Mouse (Mus musculus) ES-Bruce4 (cell line): ENCODE results near the gene Cd9. TPM values are rescaled to one million over a fixed set of nuclear protein-coding genes. Genes with fewer than 3 reads are reported as not detected.

Source experiments
- H3K27ac ChIP-seq: 2 replicates; pipeline ENCODE4 v1.5.1; 2012; ENCODE audit warnings: low read length, inconsistent platforms; ENCODE audit not compliant: insufficient read depth
- H3K27me3 ChIP-seq: 2 replicates; pipeline ENCODE4 v1.6.1; 2012; ENCODE audit warnings: mild to moderate bottlenecking, low read length, inconsistent platforms; ENCODE audit not compliant: control insufficient read depth, poor library complexity, insufficient read depth, severe bottlenecking
- H3K36me3 ChIP-seq: 2 replicates; pipeline ENCODE4 v1.6.1; 2012; ENCODE audit warnings: inconsistent platforms, mild to moderate bottlenecking, low read length, moderate library complexity; ENCODE audit not compliant: control insufficient read depth, poor library complexity, insufficient read depth, severe bottlenecking
- H3K4me1 ChIP-seq: one replicate; pipeline ENCODE4 v1.8.1; 2011; ENCODE audit warnings: low read length; ENCODE audit not compliant: control insufficient read depth, insufficient read depth
- H3K4me3 ChIP-seq: 2 replicates; pipeline ENCODE4 v1.5.1; 2011; ENCODE audit warnings: low read depth, mild to moderate bottlenecking, low read length
- H3K9ac ChIP-seq: 2 replicates; pipeline ENCODE4 v1.6.1; 2012; ENCODE audit warnings: low read depth, mild to moderate bottlenecking, inconsistent platforms; ENCODE audit not compliant: poor library complexity, severe bottlenecking
- H3K9me3 ChIP-seq: replicated peaks from 2 replicates; pipeline ENCODE4 v1.6.1; 2012; ENCODE audit warnings: mild to moderate bottlenecking, low read length, inconsistent platforms; ENCODE audit not compliant: control insufficient read depth, poor library complexity, insufficient read depth, severe bottlenecking
- CTCF ChIP-seq: IDR thresholded peaks from one replicate; pipeline ENCODE4 v1.8.1; 2011; ENCODE audit warnings: low read depth, low read length
- EP300 ChIP-seq: IDR thresholded peaks from 2 replicates; pipeline ENCODE4 v1.6.1; 2011; ENCODE audit warnings: low read depth, low read length; ENCODE audit not compliant: insufficient read depth
- POLR2A ChIP-seq: IDR thresholded peaks from one replicate; pipeline ENCODE4 v1.8.1; 2011; ENCODE audit warnings: low read length; ENCODE audit not compliant: insufficient read depth
- polyA plus RNA-seq: library from polyadenylated mRNA; stranded (reverse); fragments of >200 nt; gene quantifications from 2 replicates; pipeline ENCODE4 v1.2.4, GENCODE M21; 2011; ENCODE audit warnings: low read depth; ENCODE audit not compliant: missing spikeins, insufficient read depth, insufficient read length

Cd9 gene
- polyA plus RNA-seq, 1 experiment = 417 TPM

DNA sequence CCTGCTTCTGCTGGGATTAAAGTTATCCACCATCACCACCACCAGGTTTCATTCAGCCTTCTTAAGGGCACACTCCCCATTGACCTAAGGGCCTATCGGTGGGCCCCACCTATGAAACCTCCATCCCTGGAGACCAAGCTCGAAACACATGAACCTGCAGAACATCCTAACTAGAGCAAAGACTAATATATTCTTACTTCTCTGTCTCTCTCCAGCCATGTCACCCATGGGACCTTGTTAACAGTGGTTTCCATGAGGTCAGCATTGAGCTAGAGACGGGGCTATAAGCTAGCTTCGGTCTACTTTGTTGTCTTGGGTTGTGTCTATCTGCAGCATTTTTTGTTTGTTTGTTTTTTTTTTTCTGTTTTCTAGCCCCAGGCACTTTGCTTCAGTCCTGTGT, 11.8 kb upstream of the Cd9 start:
- Histone ChIP-seq H3K27me3 (no peaks in the 10 kb centered on the region), H3K9me3 (no peaks in the 10 kb centered on the region), H3K9ac (no peak overlapping the region), H3K4me3 (no peak overlapping the region), H3K36me3 (no peaks in the 10 kb centered on the region), H3K4me1 (peaks cover 10% of the 10 kb centered on the region), H3K27ac (no peak overlapping the region)
- no peak for TF ChIP-seq POLR2A
- TF ChIP-seq EP300 = no peak
- no peak for TF ChIP-seq CTCF

DNA sequence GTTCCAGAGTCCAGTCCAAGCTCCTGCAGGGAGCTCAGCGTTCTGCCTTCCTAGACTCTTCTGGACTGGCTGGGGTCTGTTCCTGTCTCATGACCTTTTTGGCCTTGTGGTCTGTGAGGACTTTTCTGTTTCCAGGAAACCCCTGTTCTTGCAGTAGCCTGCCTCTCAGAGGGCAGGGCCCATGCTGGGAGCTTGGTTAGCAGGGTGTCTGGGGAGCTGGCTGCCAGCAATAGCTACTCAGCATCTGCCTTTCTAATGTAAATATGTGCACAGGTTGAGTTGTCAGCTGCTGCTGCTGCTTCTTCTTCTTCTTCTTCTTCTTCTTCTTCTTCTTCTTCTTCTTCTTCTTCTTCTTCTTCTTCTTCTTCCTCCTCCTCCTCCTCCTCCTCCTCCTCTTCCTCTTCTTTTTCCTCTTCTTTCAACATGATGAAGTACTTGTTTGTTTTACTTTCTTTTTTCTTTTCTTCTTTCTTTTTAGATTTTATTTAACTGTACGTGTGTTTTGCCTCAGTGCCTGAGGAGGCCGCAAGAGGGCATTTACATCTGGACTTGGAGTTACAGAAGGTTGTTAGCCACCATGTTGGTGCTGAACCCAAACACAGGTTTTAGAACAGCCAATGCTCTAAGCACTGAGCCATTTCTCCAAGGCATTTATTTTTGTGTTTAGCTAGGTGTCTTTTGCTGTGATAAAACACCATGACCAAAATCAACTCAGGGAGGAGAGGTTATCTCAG, 10.2 kb upstream of the Cd9 start:
- Histone ChIP-seq H3K9ac (no peak overlapping the region), H3K27me3 (no peaks in the 10 kb centered on the region), H3K4me1 (peaks cover 10% of the 10 kb centered on the region), H3K4me3 (no peak overlapping the region), H3K27ac (peak overlapping the region; percentile 90), H3K9me3 (no peaks in the 10 kb centered on the region), H3K36me3 (no peaks in the 10 kb centered on the region)
- TF ChIP-seq CTCF (peak; percentile 5), EP300 (peak; percentile 95), POLR2A (no peak)

GRCm38 (mm10) chr6:125503186-125503802, 8.7 kb upstream of the Cd9 start:
- Histone ChIP-seq H3K9ac (no peak overlapping the region), H3K9me3 (no peaks in the 10 kb centered on the region), H3K27me3 (no peaks in the 10 kb centered on the region), H3K36me3 (no peaks in the 10 kb centered on the region), H3K27ac (no peak overlapping the region), H3K4me1 (peaks cover 11% of the 10 kb centered on the region), H3K4me3 (no peak overlapping the region)
- TF ChIP-seq EP300 (no peak), CTCF (no peak), POLR2A (no peak)

DNA sequence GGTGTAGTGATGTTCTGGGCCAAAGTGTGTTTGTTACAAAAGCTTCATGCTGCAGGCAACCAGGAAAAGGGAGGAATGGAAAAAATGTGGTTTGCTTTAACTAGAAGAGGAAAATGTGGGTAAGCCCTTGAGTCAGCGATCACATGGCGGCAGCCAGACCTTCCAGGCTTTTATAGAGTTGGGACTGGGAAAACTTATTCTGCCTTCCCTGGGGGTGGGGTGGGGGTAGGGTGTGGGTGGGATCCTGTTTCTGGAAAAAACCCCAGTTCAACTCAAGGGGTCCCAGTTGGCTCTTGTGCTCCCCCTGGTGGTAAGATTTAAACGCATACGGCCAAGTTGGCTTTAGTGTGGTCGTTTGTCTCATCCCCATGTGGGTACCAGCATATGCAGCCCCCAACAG, 3.5 kb upstream of the Cd9 start:
- no peaks in the 10 kb centered on the region for H3K36me3 ChIP-seq
- no peaks in the 10 kb centered on the region for H3K9me3 ChIP-seq
- TF ChIP-seq CTCF = peak; percentile 56
- no peak for TF ChIP-seq POLR2A
- TF ChIP-seq EP300 = no peak
- peaks cover 2% of the 10 kb centered on the region for H3K4me1 ChIP-seq
- H3K27ac ChIP-seq = peak overlapping the region; percentile 48
- H3K27me3 ChIP-seq = no peaks in the 10 kb centered on the region
- no peak overlapping the region; the same call in 1 of the 2 replicates for H3K9ac ChIP-seq
- H3K4me3 ChIP-seq = no peak overlapping the region

GRCm38 (mm10) chr6:125496417-125496816, 1.8 kb upstream of the Cd9 start:
- Histone ChIP-seq H3K9ac (peak overlapping the region; percentile 28; the same call in 1 of the 2 replicates), H3K27ac (no peak overlapping the region), H3K4me1 (peaks cover 2% of the 10 kb centered on the region), H3K4me3 (no peak overlapping the region), H3K36me3 (no peaks in the 10 kb centered on the region; the same call in 1 of the 2 replicates), H3K9me3 (no peaks in the 10 kb centered on the region), H3K27me3 (no peaks in the 10 kb centered on the region)
- TF ChIP-seq EP300 (no peak), POLR2A (no peak), CTCF (no peak)

- no peaks in the 10 kb centered on the region; the same call in 1 of the 2 replicates for H3K36me3 ChIP-seq
- peak overlapping the region; percentile 92 for H3K9ac ChIP-seq
- H3K4me3 ChIP-seq = peak overlapping the region; percentile 70
- TF ChIP-seq CTCF = no peak
- no peak for TF ChIP-seq POLR2A
- no peak for TF ChIP-seq EP300
- no peaks in the 10 kb centered on the region for H3K27me3 ChIP-seq
- H3K27ac ChIP-seq = peak overlapping the region; percentile 88
- H3K9me3 ChIP-seq = no peaks in the 10 kb centered on the region
- peaks cover 2% of the 10 kb centered on the region for H3K4me1 ChIP-seq
Observed at GRCm38 (mm10) chr6:125495361-125495760, 770 bp upstream of the Cd9 start.
